Mouse (Mus musculus): ENCODE results near the gene Ranbp10. TPM values are rescaled to one million over a fixed set of nuclear protein-coding genes. Genes with fewer than 3 reads are reported as not detected.
A peak's percentile ranks its signal among the peaks of the same experiment; 100 is the strongest.

The Ranbp10 gene
- 17.7 and 18.2 TPM in 2 replicates for polyA plus RNA-seq (2012; rRNA removed)

DNA sequence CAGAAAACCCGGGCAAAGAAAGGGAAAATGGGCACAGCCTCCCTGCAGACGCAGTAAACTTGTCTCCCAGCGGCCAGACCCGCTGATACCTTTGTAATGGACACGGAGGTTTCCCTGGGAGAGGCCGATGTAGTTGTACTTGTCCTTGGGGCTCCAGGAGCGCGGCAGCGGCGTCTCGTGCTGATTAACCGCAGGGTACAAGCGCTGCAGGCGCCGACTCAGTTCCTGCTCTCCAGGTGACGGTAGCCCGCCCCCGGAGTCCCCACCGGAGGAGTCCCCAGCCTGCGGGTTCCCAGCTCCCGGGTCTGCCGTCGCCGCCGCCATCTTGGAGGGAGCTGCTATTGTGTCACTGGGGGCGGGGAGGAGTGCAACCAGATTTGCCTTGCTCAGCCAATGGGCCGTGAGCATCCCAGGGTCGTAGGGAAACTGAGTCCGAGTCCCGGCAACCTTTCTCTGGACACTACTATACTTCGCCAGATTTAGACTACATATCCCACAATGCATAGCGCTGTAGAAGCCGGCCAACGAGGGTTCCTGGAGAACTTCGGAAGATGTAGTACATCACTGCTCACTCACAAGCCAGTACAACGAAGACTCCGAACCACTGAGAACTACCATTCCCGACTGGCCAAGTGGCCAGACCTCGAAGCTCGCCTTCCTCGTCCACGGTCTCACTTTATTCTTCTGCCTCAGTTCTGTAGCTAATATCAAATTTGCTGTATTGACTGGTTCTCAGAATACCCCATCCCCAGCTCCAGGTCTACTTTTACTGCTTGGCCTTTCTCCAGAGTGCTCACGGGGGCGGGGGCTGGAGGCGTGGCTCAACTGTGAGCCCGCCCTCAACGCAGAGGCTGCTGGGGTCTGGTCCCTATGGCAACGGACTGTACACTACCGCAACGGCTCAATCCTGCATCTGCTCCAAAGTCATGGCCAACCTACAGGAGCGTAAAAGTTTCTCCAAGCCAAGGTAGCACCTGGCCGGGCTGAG lies at the start of gene Ranbp10, which contains the start of gene Tsnaxip1:
Gene Ranbp10 (minus strand): TSS at position 490 of the 988 bp plus-strand sequence.
Gene Tsnaxip1 (plus strand): TSS at position 871 of the 988 bp plus-strand sequence.
- peak; percentile 88 for DNase-seq (ENCODE audit: low spot score)

- DNase-seq (ENCODE audit: low spot score) = no peak
Observed at GRCm38 (mm10) chr8:105874301-105874700, 47.2 kb upstream of the Ranbp10 start.

GRCm38 (mm10) chr8:105866364-105867029 lies 39.3 kb upstream of the Ranbp10 start:
- no peak for DNase-seq (ENCODE audit: low spot score)

DNA sequence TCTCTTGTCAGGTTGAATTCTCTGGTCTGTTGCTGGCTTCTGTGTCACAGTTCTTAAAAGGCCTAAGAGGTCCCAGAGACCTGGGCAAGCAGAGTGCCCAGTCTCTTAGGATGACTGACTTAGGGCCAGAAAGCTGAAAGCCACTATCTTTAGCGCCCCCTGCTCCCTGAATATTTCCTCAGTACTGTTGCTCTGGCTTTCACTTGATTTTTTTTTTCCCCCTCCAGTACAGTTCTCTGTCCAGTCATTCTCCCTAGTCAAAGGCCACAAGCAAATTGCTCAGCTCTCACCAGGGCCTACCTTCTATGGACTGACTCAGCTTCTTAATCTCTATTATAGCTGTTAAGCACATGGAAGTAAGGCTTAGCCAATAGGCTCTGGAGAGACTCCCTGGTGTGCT lies 34.8 kb upstream of the Ranbp10 start:
- no peak for DNase-seq (ENCODE audit: low spot score)

DNA sequence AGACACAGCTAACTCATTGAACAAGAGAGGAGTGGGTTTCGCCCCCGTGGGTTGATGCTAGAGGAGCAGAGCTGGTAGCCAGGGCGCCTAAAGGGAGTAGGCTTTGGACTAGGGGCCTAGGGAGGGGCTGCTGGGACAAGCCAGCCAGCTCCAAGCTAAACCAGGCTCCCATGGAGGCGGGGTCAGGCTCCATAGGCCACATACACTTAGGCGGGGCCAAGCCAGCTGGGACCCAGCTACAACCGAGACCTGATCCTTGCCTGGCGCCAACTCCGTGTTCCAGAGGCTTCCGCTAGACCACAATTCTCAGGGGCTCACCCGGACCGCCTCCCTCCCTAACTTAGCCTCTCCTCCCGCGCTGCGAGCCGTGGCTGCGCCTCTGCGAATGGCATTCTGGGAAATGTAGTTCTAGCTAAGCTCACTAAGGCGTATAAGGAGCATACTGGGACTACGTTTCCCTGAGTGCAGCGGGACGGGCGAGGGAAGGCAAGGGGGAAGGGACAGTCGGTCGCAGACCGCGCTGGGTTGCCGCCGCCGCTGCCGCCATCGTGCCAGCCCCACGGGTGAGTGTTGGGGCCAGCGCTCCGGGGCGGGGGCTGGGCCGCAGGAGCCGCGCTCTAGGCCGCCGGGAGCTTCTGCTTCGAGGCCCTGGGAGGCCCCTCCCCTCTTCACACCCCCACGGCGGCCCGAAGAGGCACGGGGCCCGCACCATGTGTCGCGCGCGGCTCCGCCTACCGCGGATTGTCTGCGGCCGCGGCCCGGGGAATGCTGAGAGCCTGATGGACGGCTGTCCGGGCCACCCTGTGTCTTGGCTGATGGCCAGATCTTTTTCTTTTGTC lies 33.2 kb upstream of the Ranbp10 start, which contains the start of gene Nutf2:
Gene Nutf2 (plus strand): TSS at position 438 of the 839 bp plus-strand sequence.
- peak; percentile 87 for DNase-seq (ENCODE audit: low spot score)

DNA sequence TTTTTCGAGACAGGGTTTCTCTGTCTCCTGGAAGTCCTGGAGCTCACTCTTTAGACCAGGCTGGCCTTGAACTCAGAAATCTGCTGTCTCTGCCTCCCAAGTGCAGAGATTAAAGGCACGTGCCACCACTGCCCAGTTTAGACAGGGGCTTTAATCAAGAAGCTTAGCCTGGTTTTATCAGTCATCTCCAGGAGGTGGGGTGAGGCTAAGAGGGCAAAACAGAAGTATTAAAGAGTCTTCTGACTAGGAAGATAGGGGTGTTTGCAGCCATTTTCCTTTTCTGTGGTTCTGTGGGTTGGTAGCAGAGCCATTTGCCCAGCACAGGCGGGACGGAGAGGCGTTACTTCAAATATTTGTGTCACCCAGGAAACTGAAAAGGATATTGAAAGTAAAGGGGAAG lies 32.2 kb upstream of the Ranbp10 start:
- no peak for DNase-seq (ENCODE audit: low spot score)

GRCm38 (mm10) chr8:105858495-105858894 lies 31.3 kb upstream of the Ranbp10 start:
- DNase-seq (ENCODE audit: low spot score) = no peak

DNA sequence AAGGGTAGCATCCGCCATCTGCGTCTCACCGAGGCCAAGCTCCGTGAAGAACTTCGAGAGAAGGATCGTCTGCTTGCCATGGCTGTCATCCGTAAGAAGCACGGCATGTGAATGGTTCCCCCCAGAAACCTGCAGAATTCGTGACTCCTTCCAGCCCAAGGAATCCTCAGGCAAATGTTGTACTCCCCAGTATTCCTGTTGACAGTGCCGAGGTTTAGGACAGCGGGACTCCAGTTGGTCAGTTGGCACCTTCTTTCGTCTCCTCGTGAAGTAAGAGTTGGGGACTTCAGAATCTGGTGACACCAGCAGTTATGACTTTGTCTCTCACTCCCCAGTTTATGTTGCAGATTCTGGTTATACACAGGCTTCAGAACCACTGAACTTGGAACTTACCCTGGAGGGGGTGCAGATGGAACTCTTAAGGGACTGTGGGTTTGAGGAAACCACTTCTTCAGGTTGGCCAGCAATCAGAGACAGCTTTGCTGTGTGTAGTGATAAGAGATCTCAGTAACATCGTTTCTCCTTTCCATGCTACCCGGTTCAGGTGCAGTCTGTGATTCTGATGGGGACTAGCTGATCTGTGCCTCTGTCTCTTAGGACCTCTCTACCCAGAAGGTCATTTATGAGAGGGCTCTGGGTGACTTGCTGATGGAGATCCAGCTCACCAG lies 29.2 kb upstream of the Ranbp10 start:
- no peak for DNase-seq (ENCODE audit: low spot score)

GRCm38 (mm10) chr8:105855248-105856167 lies 28.4 kb upstream of the Ranbp10 start:
- peak; percentile 58 for DNase-seq (ENCODE audit: low spot score)

GRCm38 (mm10) chr8:105854715-105855216 lies 27.6 kb upstream of the Ranbp10 start, which contains the start of gene Thap11:
Thap11 (plus strand) TSS chr8:105855132.
- peak; percentile 88 for DNase-seq (ENCODE audit: low spot score)

DNA sequence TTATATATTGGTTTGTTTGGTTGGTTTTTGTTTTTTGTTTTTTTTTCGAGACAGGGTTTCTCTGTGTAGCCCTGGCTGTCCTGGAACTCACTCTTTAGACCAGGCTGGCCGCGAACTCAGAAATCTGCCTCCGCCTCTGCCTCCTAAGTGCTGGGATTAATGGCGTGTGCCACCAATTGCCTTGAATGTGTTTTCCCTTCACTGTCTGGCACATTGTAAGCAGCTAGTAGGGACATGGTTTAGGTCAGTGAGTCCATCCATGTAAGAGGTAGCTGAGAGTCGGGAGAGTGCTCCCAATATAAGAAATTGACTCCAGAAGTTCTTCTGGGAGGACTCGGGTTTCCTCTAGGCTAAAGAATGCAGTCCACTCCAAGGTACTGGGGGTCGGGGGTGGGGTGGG lies 27.2 kb upstream of the Ranbp10 start:
- no peak for DNase-seq (ENCODE audit: low spot score)

- DNase-seq (ENCODE audit: low spot score) = no peak
Observed at GRCm38 (mm10) chr8:105853178-105853577, 26.0 kb upstream of the Ranbp10 start, which contains the start of gene Cenpt. Cenpt (minus strand) TSS chr8:105853278.

GRCm38 (mm10) chr8:105852146-105852729 lies 25.1 kb upstream of the Ranbp10 start:
- DNase-seq (ENCODE audit: low spot score) = no peak

GRCm38 (mm10) chr8:105851651-105852143 lies 24.5 kb upstream of the Ranbp10 start:
- peak; percentile 67 for DNase-seq (ENCODE audit: low spot score)

DNA sequence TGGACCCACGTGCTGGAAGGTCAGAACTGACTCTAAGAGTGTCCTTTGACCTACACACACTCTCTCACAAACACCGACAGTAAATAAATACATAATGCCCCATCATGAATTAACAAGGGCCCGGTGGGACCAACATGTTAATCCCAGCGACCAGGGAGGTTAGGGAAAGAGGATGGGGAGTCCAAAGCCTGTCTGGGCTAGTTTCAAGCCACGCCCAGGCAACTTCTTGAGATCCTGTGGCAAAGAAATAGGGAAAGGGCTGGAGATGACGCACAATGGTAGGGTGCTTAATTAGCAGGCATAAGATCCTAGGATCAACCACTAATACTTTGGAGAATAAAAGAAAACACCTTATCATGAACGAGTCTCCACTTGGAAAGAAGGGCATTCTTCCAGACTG lies 23.5 kb upstream of the Ranbp10 start:
- no peak for DNase-seq (ENCODE audit: low spot score)

DNA sequence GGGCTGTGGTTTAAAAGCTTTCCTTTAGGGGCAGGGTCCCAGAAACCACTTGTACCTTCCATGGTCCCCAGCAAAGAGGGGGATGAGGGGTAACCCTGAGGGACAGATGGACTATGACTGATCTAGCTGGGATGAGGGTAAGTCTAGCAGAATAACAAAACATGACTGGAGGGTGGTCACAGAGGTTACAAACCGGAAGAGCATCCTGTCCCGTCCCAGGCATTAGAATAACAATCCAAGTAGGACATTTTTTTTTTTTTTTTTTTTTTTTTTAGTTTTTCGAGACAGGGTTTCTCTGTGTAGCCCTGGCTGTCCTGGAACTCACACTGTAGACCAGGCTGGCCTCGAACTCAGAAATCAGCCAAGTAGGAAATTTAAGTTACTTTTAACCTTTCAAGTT lies 22.9 kb upstream of the Ranbp10 start:
- no peak for DNase-seq (ENCODE audit: low spot score)

DNA sequence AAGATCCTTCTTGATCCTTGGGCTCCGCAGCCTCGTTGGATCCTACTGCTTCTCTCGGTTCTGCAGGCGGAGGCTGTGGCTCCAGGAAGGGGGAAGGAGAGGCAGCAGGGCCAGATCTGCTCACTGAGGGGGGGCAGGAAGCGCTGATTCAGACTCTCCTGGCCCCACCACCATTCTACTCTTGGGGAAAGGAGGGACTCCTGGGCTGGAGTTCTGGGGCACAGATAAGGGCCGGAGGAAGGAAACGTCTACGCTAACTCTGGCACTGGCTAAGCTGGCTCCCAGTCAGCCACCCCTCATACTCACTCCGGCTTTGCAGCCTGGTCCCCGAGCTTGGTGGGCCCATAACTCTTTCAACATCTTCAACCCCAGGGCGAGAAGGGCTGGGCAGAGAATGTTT lies 19.5 kb upstream of the Ranbp10 start:
- no peak for DNase-seq (ENCODE audit: low spot score)

GRCm38 (mm10) chr8:105839209-105839608 lies 12.1 kb upstream of the Ranbp10 start:
- no peak for DNase-seq (ENCODE audit: low spot score)

DNA sequence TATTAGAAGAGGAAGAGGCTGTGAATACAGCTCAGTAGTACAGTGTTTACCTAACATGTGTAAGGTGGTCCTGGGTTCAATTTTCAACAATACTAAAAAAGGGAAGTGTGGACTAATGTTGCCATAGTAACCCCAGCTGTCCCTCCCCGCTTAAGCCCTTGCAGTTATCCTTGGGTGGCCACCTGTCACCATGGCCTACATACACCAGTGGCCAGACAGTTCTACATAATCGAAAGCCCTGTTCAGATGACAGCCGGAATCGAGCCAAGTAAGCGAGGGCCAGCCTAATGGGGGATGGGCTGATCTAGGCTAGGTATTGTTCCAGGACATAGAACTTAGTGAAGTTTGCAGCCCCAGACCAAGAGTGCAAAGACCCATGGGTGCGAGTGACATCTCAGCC lies 9.8 kb upstream of the Ranbp10 start:
- DNase-seq (ENCODE audit: low spot score) = no peak
